Mouse (Mus musculus) kidney, postnatal 0 days (tissue): ENCODE data around the gene Srp9. TPM values are rescaled to one million over a fixed set of nuclear protein-coding genes. Genes with fewer than 3 reads are reported as not detected.

Source experiments
- ATAC-seq: fragments of 200-750 bp; cut with Nextera tagmentation; replicated peaks from 2 replicates; pipeline ENCODE4 v1.8.0; 2017; ENCODE audit warnings: low read depth, moderate number of reproducible peaks, moderate TSS enrichment, moderate library complexity; ENCODE audit not compliant: low FRiP score
- DNase-seq: peaks from one replicate; pipeline ENCODE4 v3.0.0-alpha.2; 2016; ENCODE audit warnings: low spot score
- H3K27ac ChIP-seq: fragments of 300-500 bp; sonication (generic); 2 replicates; pipeline ENCODE4 v1.5.1; 2014; ENCODE audit warnings: mild to moderate bottlenecking
- H3K27me3 ChIP-seq: fragments of 300-500 bp; sonication (generic); 2 replicates; pipeline ENCODE4 v1.6.1; 2014; ENCODE audit warnings: low read length, mixed read lengths; ENCODE audit not compliant: insufficient read depth
- H3K36me3 ChIP-seq: fragments of 300-500 bp; sonication (generic); 2 replicates; pipeline ENCODE4 v1.6.1; 2014; ENCODE audit warnings: low read length, mixed read lengths; ENCODE audit not compliant: insufficient read depth
- H3K4me1 ChIP-seq: fragments of 300-500 bp; sonication (generic); replicated peaks from 2 replicates; pipeline ENCODE4 v1.6.1; 2014; ENCODE audit warnings: antibody characterized with exemption, low read length, mixed read lengths; ENCODE audit not compliant: insufficient read depth
- H3K4me2 ChIP-seq: fragments of 300-500 bp; sonication (generic); 2 replicates; pipeline ENCODE4 v1.6.1; 2014; ENCODE audit warnings: mild to moderate bottlenecking, low read length, moderate library complexity, mixed read lengths
- H3K4me3 ChIP-seq: fragments of 300-500 bp; sonication (generic); replicated peaks from 2 replicates; pipeline ENCODE4 v1.5.1; 2014; ENCODE audit warnings: low read depth, low read length
- H3K9ac ChIP-seq: fragments of 300-500 bp; sonication (generic); 2 replicates; pipeline ENCODE4 v1.6.1; 2014; ENCODE audit warnings: low read depth, low read length
- H3K9me3 ChIP-seq: fragments of 300-500 bp; sonication (generic); replicated peaks from 2 replicates; pipeline ENCODE4 v1.6.1; 2016; ENCODE audit warnings: low read length, inconsistent platforms, mixed read lengths
- CTCF ChIP-seq: IDR thresholded peaks from 2 replicates; pipeline ENCODE4 v1.5.1; 2016; ENCODE audit warnings: antibody characterized with exemption, low read depth, mild to moderate bottlenecking, moderate library complexity
- WGBS: fragments of 180-500 bp; shearing (Covaris S2); extraction: QIAGEN DNeasy Blood & Tissue Kit; methylation state at CpG from one replicate; pipeline ENCODE4 v1.1.7; 2014; 5-methylcytosine and 5-hydroxymethylcytosine counted together
- polyA plus RNA-seq: library from polyadenylated mRNA; unstranded; fragments of >200 nt; fragmentation: Nextera tagmentation; extraction: Ambion mirVana; gene quantifications from 2 replicates; pipeline ENCODE4 v1.2.1, GENCODE M21; 2015

The Srp9 gene
- polyA plus RNA-seq = 206 and 225 TPM in 2 replicates

GRCm38 (mm10) chr1:182124506-182124905 is at the start of gene Srp9:
TSS of gene Srp9 (plus strand) at chr1:182124737.
- ATAC-seq (peak; percentile 99), DNase-seq (peak; percentile 98)
- Histone ChIP-seq H3K4me3 (peak within 1 kb of the TSS; percentile 74), H3K4me1 (peaks cover 4% of the 10 kb centered on the region; the same call in 1 of the 2 replicates), H3K9ac (peak within 1 kb of the TSS; percentile 77), H3K27ac (peak within 1 kb of the TSS; percentile 87), H3K4me2 (peak within 1 kb of the TSS; percentile 56), H3K36me3 (0 out of 2 replicates have a peak, but pooled peaks cover 9% of the 10 kb centered on the region), H3K27me3 (no peaks in the 10 kb centered on the region), H3K9me3 (no peaks in the 10 kb centered on the region)
- under 1% methylated on average over 37 of the region's 37 CpGs for WGBS
- TF ChIP-seq CTCF = peak; percentile 99

- Histone ChIP-seq H3K27me3 (no peaks in the 10 kb centered on the region), H3K27ac (no peak overlapping the region), H3K4me2 (no peak overlapping the region), H3K36me3 (no peaks in the 10 kb centered on the region), H3K9ac (no peak overlapping the region), H3K4me1 (no peaks in the 10 kb centered on the region), H3K9me3 (no peaks in the 10 kb centered on the region), H3K4me3 (no peak overlapping the region)
- no peak for TF ChIP-seq CTCF
- 24% methylated on average over 16 of the region's 16 CpGs for WGBS
- ATAC-seq (no peak), DNase-seq (peak; percentile 76)
These were observed 42.7 kb upstream of the Srp9 start for GRCm38 (mm10) chr1:182081744-182082419.

DNA sequence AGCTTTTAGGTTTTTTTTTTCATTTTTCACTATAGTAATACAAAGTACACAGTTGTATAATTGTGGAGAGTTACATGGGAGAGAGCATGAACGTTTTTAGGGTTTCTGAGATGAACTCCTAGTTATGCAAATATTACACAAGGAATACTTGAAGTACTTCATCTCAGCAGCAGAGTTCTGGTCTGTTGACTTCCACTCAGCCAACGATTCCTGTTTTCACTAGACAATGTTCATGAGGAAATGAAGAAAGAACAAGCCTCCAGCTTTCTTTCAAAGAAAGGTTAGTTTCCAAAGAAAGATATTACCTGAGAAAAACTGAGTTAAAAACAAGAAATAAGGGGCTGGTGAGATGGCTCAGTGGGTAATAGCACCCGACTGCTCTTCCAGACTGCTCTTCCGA is 41.1 kb upstream of the Srp9 start:
- DNase-seq = no peak
- H3K27ac ChIP-seq = no peak overlapping the region
- H3K4me1 ChIP-seq = 0 out of 2 replicates have a peak, but pooled peaks cover 2% of the 10 kb centered on the region
- ATAC-seq = no peak
- H3K9ac ChIP-seq = no peak overlapping the region
- no peak overlapping the region for H3K4me3 ChIP-seq
- 68% methylated on average over 4 of the region's 4 CpGs for WGBS
- H3K36me3 ChIP-seq = no peaks in the 10 kb centered on the region
- no peaks in the 10 kb centered on the region for H3K9me3 ChIP-seq
- no peaks in the 10 kb centered on the region for H3K27me3 ChIP-seq
- H3K4me2 ChIP-seq = no peak overlapping the region
- TF ChIP-seq CTCF = no peak

DNA sequence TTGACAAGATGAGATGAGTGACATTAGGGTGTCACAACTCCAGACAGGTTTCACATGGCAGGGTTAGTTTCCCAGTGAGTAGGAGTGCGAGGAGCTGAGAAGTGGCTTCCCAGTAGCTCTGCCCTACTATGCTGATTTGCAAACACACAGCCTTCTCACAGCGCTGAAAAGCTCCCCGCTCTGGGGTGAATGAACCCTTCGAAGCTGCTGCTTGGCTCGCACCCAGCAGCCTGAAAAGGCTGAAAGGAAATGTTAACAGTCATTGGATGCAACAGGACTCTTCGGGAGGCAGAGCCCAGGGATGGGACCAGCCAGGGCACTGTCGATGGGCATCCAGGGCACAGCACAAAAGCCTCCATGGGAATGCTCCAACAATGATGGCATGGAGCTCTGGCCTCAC is 37.8 kb upstream of the Srp9 start:
- H3K4me3 ChIP-seq = no peak overlapping the region
- no peaks in the 10 kb centered on the region for H3K9me3 ChIP-seq
- 44% methylated on average over 7 of the region's 7 CpGs for WGBS
- TF ChIP-seq CTCF = no peak
- no peak for DNase-seq
- no peaks in the 10 kb centered on the region for H3K36me3 ChIP-seq
- no peaks in the 10 kb centered on the region for H3K27me3 ChIP-seq
- ATAC-seq = no peak
- H3K9ac ChIP-seq = no peak overlapping the region
- H3K4me2 ChIP-seq = no peak overlapping the region
- no peak overlapping the region for H3K27ac ChIP-seq
- H3K4me1 ChIP-seq = peaks cover 30% of the 10 kb centered on the region

DNA sequence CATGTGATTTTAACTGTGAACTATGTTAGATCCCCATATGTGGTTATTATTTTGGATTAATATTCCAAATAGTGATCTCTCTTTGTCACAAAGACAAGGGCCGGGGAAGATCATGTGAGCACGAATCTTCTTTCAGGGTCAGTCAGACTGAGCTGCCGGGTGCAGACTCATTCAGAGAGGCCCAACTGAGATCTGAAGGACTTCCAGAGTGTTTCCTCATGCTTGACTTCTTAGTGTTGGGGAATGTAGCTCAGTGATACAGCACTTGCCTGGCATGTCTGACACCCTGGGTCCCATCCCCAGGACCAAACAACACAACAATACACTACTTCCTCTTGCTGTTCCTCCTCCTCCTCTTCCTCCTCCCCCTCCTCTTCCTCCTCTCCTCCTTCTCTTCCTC is 37.2 kb upstream of the Srp9 start:
- H3K36me3 ChIP-seq = no peaks in the 10 kb centered on the region
- no peak overlapping the region for H3K9ac ChIP-seq
- 82% methylated on average over 3 of the region's 3 CpGs for WGBS
- ATAC-seq = no peak
- TF ChIP-seq CTCF = no peak
- no peaks in the 10 kb centered on the region for H3K27me3 ChIP-seq
- no peak overlapping the region for H3K27ac ChIP-seq
- no peaks in the 10 kb centered on the region for H3K9me3 ChIP-seq
- H3K4me1 ChIP-seq = peaks cover 30% of the 10 kb centered on the region
- no peak overlapping the region for H3K4me3 ChIP-seq
- no peak for DNase-seq
- H3K4me2 ChIP-seq = no peak overlapping the region

DNA sequence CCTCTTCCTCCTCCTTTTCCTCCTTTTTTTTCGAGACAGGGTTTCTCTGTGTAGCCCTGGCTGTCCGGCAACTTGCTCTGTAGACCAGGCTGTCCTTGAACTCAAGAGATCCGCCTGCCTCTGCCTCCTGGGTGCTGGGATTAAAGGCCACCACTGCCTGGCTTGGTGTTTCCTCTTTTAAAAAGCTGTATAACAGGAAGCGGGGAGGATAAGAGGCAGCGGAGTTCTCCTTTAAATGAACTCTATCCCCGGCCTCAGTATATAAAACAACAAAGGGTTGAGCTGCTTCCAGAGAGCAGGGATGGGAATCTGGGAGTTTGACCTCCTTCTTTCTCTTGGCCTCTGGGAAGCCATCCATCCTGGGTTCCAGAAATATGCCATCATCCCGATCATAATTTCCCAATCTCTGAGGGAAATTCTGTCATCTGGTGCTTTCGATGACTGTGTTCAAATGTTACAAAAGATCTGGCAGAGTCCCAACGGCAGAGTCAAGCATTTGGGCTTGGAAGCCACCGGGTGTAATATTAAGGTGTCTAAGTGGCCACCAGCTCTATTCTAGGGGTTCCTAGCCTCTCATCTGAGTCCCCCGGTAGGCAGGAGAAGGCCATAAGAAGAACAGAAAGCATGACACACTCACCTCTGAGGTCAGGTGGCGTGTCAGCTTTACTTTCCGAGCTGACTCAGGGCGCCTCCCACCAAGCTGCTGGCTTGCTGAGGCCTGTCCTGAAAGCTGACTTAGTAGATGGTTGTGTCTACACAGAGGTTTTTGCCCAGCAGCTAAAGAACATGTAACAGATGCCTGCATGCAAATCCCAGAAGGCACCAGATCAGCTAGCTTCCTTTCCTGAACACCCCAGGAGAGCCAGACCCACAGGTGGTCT is 36.5 kb upstream of the Srp9 start:
- Histone ChIP-seq H3K9me3 (no peaks in the 10 kb centered on the region), H3K9ac (no peak overlapping the region), H3K36me3 (no peaks in the 10 kb centered on the region), H3K27ac (peak overlapping the region; percentile 66; the same call in 1 of the 2 replicates), H3K4me2 (no peak overlapping the region), H3K4me3 (no peak overlapping the region), H3K4me1 (peaks cover 30% of the 10 kb centered on the region), H3K27me3 (no peaks in the 10 kb centered on the region)
- ATAC-seq (no peak), DNase-seq (no peak)
- 76% methylated on average over 14 of the region's 14 CpGs for WGBS
- no peak for TF ChIP-seq CTCF
